Mouse (Mus musculus) retina, embryonic 14.5 days (tissue): ENCODE data around the gene Qars.
A peak's percentile ranks its signal among the peaks of the same experiment; 100 is the strongest.

Source experiments
- DNase-seq: peaks from one replicate; pipeline ENCODE4 v3.0.0-alpha.2; 2015; ENCODE audit warnings: low spot score

Gene Qars

GRCm38 (mm10) chr9:108488403-108488802, 19.1 kb upstream of the Qars start:
- no peak for DNase-seq

- DNase-seq = no peak
Observed at GRCm38 (mm10) chr9:108489215-108489614, 18.3 kb upstream of the Qars start.

GRCm38 (mm10) chr9:108489702-108490558, 17.6 kb upstream of the Qars start:
- no peak for DNase-seq

- peak; percentile 95 for DNase-seq
Observed at GRCm38 (mm10) chr9:108490559-108491285, 16.8 kb upstream of the Qars start, which contains the start of gene Usp19. Gene Usp19 (plus strand): TSS chr9:108490602.

- DNase-seq = no peak
Observed at GRCm38 (mm10) chr9:108491286-108491580, 16.3 kb upstream of the Qars start.

- DNase-seq = no peak
Observed at GRCm38 (mm10) chr9:108492043-108492750, 15.3 kb upstream of the Qars start.

- DNase-seq = no peak
Observed at GRCm38 (mm10) chr9:108493246-108493645, 14.3 kb upstream of the Qars start.

- DNase-seq = no peak
Observed at GRCm38 (mm10) chr9:108494146-108494825, 13.2 kb upstream of the Qars start.

GRCm38 (mm10) chr9:108494905-108495304, 12.6 kb upstream of the Qars start:
- no peak for DNase-seq

GRCm38 (mm10) chr9:108499231-108499630, 8.3 kb upstream of the Qars start:
- DNase-seq = no peak

- no peak for DNase-seq
Observed at GRCm38 (mm10) chr9:108499943-108500342, 7.6 kb upstream of the Qars start.

GRCm38 (mm10) chr9:108506901-108507300, 605 bp upstream of the Qars start:
- DNase-seq = no peak

- DNase-seq = no peak
Observed at GRCm38 (mm10) chr9:108508776-108509175, 1.3 kb downstream of the Qars start.

GRCm38 (mm10) chr9:108516380-108517251, 9.1 kb downstream of the Qars start, which contains the start of gene Qrich1:
Gene Qrich1 (plus strand): TSS chr9:108516806.
- DNase-seq = peak; percentile 99

GRCm38 (mm10) chr9:108517253-108517930, 9.9 kb downstream of the Qars start:
- peak; percentile 85 for DNase-seq

GRCm38 (mm10) chr9:108517931-108518332, 10.4 kb downstream of the Qars start:
- DNase-seq = peak; percentile 63

GRCm38 (mm10) chr9:108521604-108522003, 14.1 kb downstream of the Qars start:
- DNase-seq = no peak

- DNase-seq = no peak
Observed at GRCm38 (mm10) chr9:108523341-108523740, 15.8 kb downstream of the Qars start.

GRCm38 (mm10) chr9:108525400-108525799, 17.9 kb downstream of the Qars start:
- DNase-seq = no peak

GRCm38 (mm10) chr9:108530954-108531353, 23.4 kb downstream of the Qars start:
- DNase-seq = no peak
